In genomic region chr8:94870474-94871107, GRCm38 (mm10) we compare ENCODE assay signal across 8 mouse cellular contexts. TPM values are rescaled to one million over a fixed set of nuclear protein-coding genes. Genes with fewer than 3 reads are reported as not detected.
DNase-seq lines count a peak whose midpoint lies in the region; ATAC-seq and TF ChIP-seq lines count a peak whose summit lies in the region.

No protein-coding gene starts in this region.

- H3K4me2 ChIP-seq in kidney, embryonic 14.5 days (replicated peaks; ENCODE audit: low read depth, low read length), result peak overlapping the region; percentile 91
- H3K4me2 ChIP-seq in heart, postnatal 0 days (ENCODE audit: low read depth, low read length), result peak overlapping the region; percentile 64

- no peaks in the 10 kb centered on the region for H3K27me3 ChIP-seq in kidney, embryonic 14.5 days (ENCODE audit: control insufficient read depth, insufficient read depth, low read length)
- H3K27me3 ChIP-seq in heart, postnatal 0 days (ENCODE audit: control insufficient read depth, insufficient read depth, low read length), result no peaks in the 10 kb centered on the region

- no peak for DNase-seq in kidney, postnatal 14 days
- peak; percentile 61 to 64 for DNase-seq in cerebellum, postnatal 25 days
- DNase-seq in heart, postnatal 0 days (ENCODE audit: low spot score), result no peak
- peak; percentile 67 to 72 for DNase-seq in layer of hippocampus, postnatal 36 days
- peak; percentile 59 to 60 for DNase-seq in right cerebral cortex, postnatal 36 days (ENCODE audit: low spot score in 2 of 2)
- DNase-seq in thymus, adult 18-20 months, result no peak

- no peak for TF ChIP-seq CTCF in heart, postnatal 0 days (IDR thresholded peaks at IDR 0.05; ENCODE audit: low read depth)

- peak overlapping the region; percentile 48 for H3K4me3 ChIP-seq in kidney, embryonic 14.5 days (ENCODE audit: low read length)
- H3K4me3 ChIP-seq in heart, postnatal 0 days (ENCODE audit: low read depth, low read length), result peak overlapping the region; percentile 35

- no peak for TF ChIP-seq EP300 in heart, postnatal 0 days (IDR thresholded peaks at IDR 0.05; ENCODE audit: low read depth)

- ATAC-seq in kidney, embryonic 14.5 days (ENCODE audit: low FRiP score, low TSS enrichment), result no peak
- ATAC-seq in heart, postnatal 0 days (ENCODE audit: insufficient read depth, low read depth), result no peak
- ATAC-seq in megakaryocyte, adult 5-6 weeks (ENCODE audit: poor library complexity, severe bottlenecking), result peak; percentile 25

- H3K27ac ChIP-seq in kidney, embryonic 14.5 days (ENCODE audit: low read depth, low read length), result no peak overlapping the region
- no peak overlapping the region for H3K27ac ChIP-seq in heart, postnatal 0 days (ENCODE audit: low read depth)

- WGBS in kidney, embryonic 14.5 days, result 3% methylated on average over 22 of the region's 22 CpGs
- WGBS in heart, postnatal 0 days, result 27% methylated on average over 22 of the region's 22 CpGs

- no peaks in the 10 kb centered on the region for H3K9me3 ChIP-seq in kidney, embryonic 14.5 days (ENCODE audit: control insufficient read depth, low read length)
- no peaks in the 10 kb centered on the region for H3K9me3 ChIP-seq in heart, postnatal 0 days (replicated peaks; ENCODE audit: control insufficient read depth, low read length)

- peaks cover 25% of the 10 kb centered on the region; the same call in 1 of the 2 replicates for H3K4me1 ChIP-seq in kidney, embryonic 14.5 days (ENCODE audit: control insufficient read depth, insufficient read depth, low read length)
- peaks cover 19% of the 10 kb centered on the region for H3K4me1 ChIP-seq in heart, postnatal 0 days (ENCODE audit: control insufficient read depth, insufficient read depth)

- peaks cover 18% of the 10 kb centered on the region for H3K36me3 ChIP-seq in kidney, embryonic 14.5 days (ENCODE audit: control insufficient read depth, insufficient read depth, low read length)
- peaks cover 25% of the 10 kb centered on the region for H3K36me3 ChIP-seq in heart, postnatal 0 days (replicated peaks; ENCODE audit: control insufficient read depth, insufficient read depth, low read length)

- H3K9ac ChIP-seq in kidney, embryonic 14.5 days (ENCODE audit: low read depth, low read length), result peak overlapping the region; percentile 56
- H3K9ac ChIP-seq in heart, postnatal 0 days (replicated peaks; ENCODE audit: low read depth, low read length), result peak overlapping the region; percentile 35

RNA-seq across cellular contexts. Expression of gene Dok4, which starts 5.5 kb away (rescaled TPM):
- polyA plus RNA-seq in kidney, embryonic 14.5 days (2014; fragmentation: Nextera tagmentation; extraction: Ambion mirVana), result 14.6 and 20.6 TPM in 2 replicates
- total RNA-seq in heart, postnatal 0 days (2014; rRNA removed; ENCODE audit: low replicate concordance), result 43.4 and 59.1 TPM in 2 replicates
- 27.7 and 28.7 TPM in 2 replicates for polyA plus RNA-seq in heart, postnatal 0 days (2015; fragmentation: Nextera tagmentation; extraction: Ambion mirVana)
- 10 to 100 TPM; 27.4 to 27.6 TPM for total RNA-seq in layer of hippocampus, postnatal 36 days (2021)
- total RNA-seq in megakaryocyte, adult 5-6 weeks (2015), result 0.75 TPM in 1 of 2 replicates, not detected in the other
- 0.69 and 0.92 TPM in 2 replicates for total RNA-seq in megakaryocyte, adult 5-6 weeks (2017)

RNA-seq across cellular contexts. Expression of gene Polr2c, which starts 13.3 kb away (rescaled TPM):
- polyA plus RNA-seq in kidney, embryonic 14.5 days (2014; fragmentation: Nextera tagmentation; extraction: Ambion mirVana), result 183 and 185 TPM in 2 replicates
- 96.3 and 112 TPM in 2 replicates for total RNA-seq in heart, postnatal 0 days (2014; rRNA removed; ENCODE audit: low replicate concordance)
- polyA plus RNA-seq in heart, postnatal 0 days (2015; fragmentation: Nextera tagmentation; extraction: Ambion mirVana), result 117 and 121 TPM in 2 replicates
- total RNA-seq in layer of hippocampus, postnatal 36 days (2021), result 10 to 100 TPM; 62.4 to 71.5 TPM
- 44.1 and 46.4 TPM in 2 replicates for total RNA-seq in megakaryocyte, adult 5-6 weeks (2015)
- 40.3 and 43.5 TPM in 2 replicates for total RNA-seq in megakaryocyte, adult 5-6 weeks (2017)

RNA-seq across cellular contexts. Expression of gene Ciapin1, which starts 32.4 kb away (rescaled TPM):
- polyA plus RNA-seq in kidney, embryonic 14.5 days (2014; fragmentation: Nextera tagmentation; extraction: Ambion mirVana), result 101 and 102 TPM in 2 replicates
- 41.6 and 80.6 TPM in 2 replicates for total RNA-seq in heart, postnatal 0 days (2014; rRNA removed; ENCODE audit: low replicate concordance)
- polyA plus RNA-seq in heart, postnatal 0 days (2015; fragmentation: Nextera tagmentation; extraction: Ambion mirVana), result 84.0 and 92.2 TPM in 2 replicates
- 10 to 100 TPM; 71.9 to 73.9 TPM for total RNA-seq in layer of hippocampus, postnatal 36 days (2021)
- 13.0 and 28.9 TPM in 2 replicates for total RNA-seq in megakaryocyte, adult 5-6 weeks (2015)
- total RNA-seq in megakaryocyte, adult 5-6 weeks (2017), result 13.5 and 19.5 TPM in 2 replicates

RNA-seq across cellular contexts. Expression of gene Coq9, which starts 32.5 kb away (rescaled TPM):
- polyA plus RNA-seq in kidney, embryonic 14.5 days (2014; fragmentation: Nextera tagmentation; extraction: Ambion mirVana), result 59.8 and 71.9 TPM in 2 replicates
- total RNA-seq in heart, postnatal 0 days (2014; rRNA removed; ENCODE audit: low replicate concordance), result 620 and 677 TPM in 2 replicates
- 290 and 300 TPM in 2 replicates for polyA plus RNA-seq in heart, postnatal 0 days (2015; fragmentation: Nextera tagmentation; extraction: Ambion mirVana)
- 10 to 100 TPM; 84.8 to 86.5 TPM for total RNA-seq in layer of hippocampus, postnatal 36 days (2021)
- total RNA-seq in megakaryocyte, adult 5-6 weeks (2015), result 12.8 and 16.6 TPM in 2 replicates
- total RNA-seq in megakaryocyte, adult 5-6 weeks (2017), result 22.1 and 24.8 TPM in 2 replicates

RNA-seq across cellular contexts. Expression of gene Ccdc102a, which starts 47.3 kb away (rescaled TPM):
- polyA plus RNA-seq in kidney, embryonic 14.5 days (2014; fragmentation: Nextera tagmentation; extraction: Ambion mirVana), result 24.2 and 29.4 TPM in 2 replicates
- total RNA-seq in heart, postnatal 0 days (2014; rRNA removed; ENCODE audit: low replicate concordance), result 12.4 and 24.7 TPM in 2 replicates
- polyA plus RNA-seq in heart, postnatal 0 days (2015; fragmentation: Nextera tagmentation; extraction: Ambion mirVana), result 10.1 and 10.6 TPM in 2 replicates
- 1 to 10 TPM; 1.1 to 2.1 TPM for total RNA-seq in layer of hippocampus, postnatal 36 days (2021)
- 1.8 and 3.3 TPM in 2 replicates for total RNA-seq in megakaryocyte, adult 5-6 weeks (2015)
- total RNA-seq in megakaryocyte, adult 5-6 weeks (2017), result 9.1 and 10.7 TPM in 2 replicates

Comparison
In these comparisons a context has a peak if more than half of its experiments do, and no peak if none do; other contexts are left out.
1. DNase-seq: peak in cerebellum, postnatal 25 days (2 of 2), layer of hippocampus, postnatal 36 days (2 of 2) and right cerebral cortex, postnatal 36 days (2 of 2); none in kidney, postnatal 14 days (single experiment), heart, postnatal 0 days (single experiment) and thymus, adult 18-20 months (0 of 2).
2. RNA of gene Dok4, which starts 5.5 kb away (total RNA-seq): 43.4 to 59.1 TPM in heart, postnatal 0 days and 27.4 to 27.6 TPM in layer of hippocampus, postnatal 36 days; 0.69 to 0.92 TPM in megakaryocyte, adult 5-6 weeks; every median in the first group is over 10 times any median in the second.